Mouse (Mus musculus) heart, postnatal 0 days (tissue): ENCODE results near the gene Plpp4. TPM values are rescaled to one million over a fixed set of nuclear protein-coding genes. Genes with fewer than 3 reads are reported as not detected.

Source experiments
- ATAC-seq: fragments of 200-750 bp; cut with Nextera tagmentation; 2 replicates; pipeline ENCODE4 v1.8.0; 2017; ENCODE audit warnings: low read depth, moderate number of reproducible peaks, moderate library complexity; ENCODE audit not compliant: insufficient read depth
- DNase-seq: peaks from one replicate; pipeline ENCODE4 v3.0.0-alpha.2; 2016; ENCODE audit warnings: low spot score
- H3K27ac ChIP-seq: fragments of 300-500 bp; sonication (generic); 2 replicates; pipeline ENCODE4 v1.5.1; 2014; ENCODE audit warnings: low read depth, mild to moderate bottlenecking
- H3K27me3 ChIP-seq: fragments of 300-500 bp; sonication (generic); 2 replicates; pipeline ENCODE4 v1.6.1; 2014; ENCODE audit warnings: low read length, mixed read lengths; ENCODE audit not compliant: control insufficient read depth, insufficient read depth
- H3K36me3 ChIP-seq: fragments of 300-500 bp; sonication (generic); replicated peaks from 2 replicates; pipeline ENCODE4 v1.6.1; 2014; ENCODE audit warnings: low read length, mixed read lengths; ENCODE audit not compliant: control insufficient read depth, insufficient read depth
- H3K4me1 ChIP-seq: fragments of 300-500 bp; sonication (generic); 2 replicates; pipeline ENCODE4 v1.6.1; 2014; ENCODE audit warnings: antibody characterized with exemption; ENCODE audit not compliant: control insufficient read depth, insufficient read depth
- H3K4me2 ChIP-seq: fragments of 300-500 bp; sonication (generic); 2 replicates; pipeline ENCODE4 v1.6.1; 2014; ENCODE audit warnings: low read depth, mild to moderate bottlenecking, low read length, moderate library complexity
- H3K4me3 ChIP-seq: fragments of 300-500 bp; sonication (generic); 2 replicates; pipeline ENCODE4 v1.5.1; 2014; ENCODE audit warnings: low read depth, low read length
- H3K9ac ChIP-seq: fragments of 300-500 bp; sonication (generic); replicated peaks from 2 replicates; pipeline ENCODE4 v1.6.1; 2014; ENCODE audit warnings: low read depth, low read length, mixed read lengths
- H3K9me3 ChIP-seq: fragments of 300-500 bp; sonication (generic); replicated peaks from 2 replicates; pipeline ENCODE4 v1.6.1; 2016; ENCODE audit warnings: low read length; ENCODE audit not compliant: control insufficient read depth
- CTCF ChIP-seq: IDR thresholded peaks from 2 replicates; pipeline ENCODE4 v1.5.1; 2016; ENCODE audit warnings: antibody characterized with exemption, control low read depth, low read depth
- EP300 ChIP-seq: IDR thresholded peaks from 2 replicates; pipeline ENCODE4 v1.6.1; 2016; ENCODE audit warnings: antibody characterized with exemption, low read depth
- WGBS: fragments of 180-500 bp; shearing (Covaris S2); extraction: QIAGEN DNeasy Blood & Tissue Kit; methylation state at CpG from one replicate; pipeline ENCODE4 v1.1.7; 2014; 5-methylcytosine and 5-hydroxymethylcytosine counted together
- polyA plus RNA-seq: library from polyadenylated mRNA; unstranded; fragments of >200 nt; fragmentation: Nextera tagmentation; extraction: Ambion mirVana; gene quantifications from 2 replicates; pipeline ENCODE4 v1.2.1, GENCODE M21; 2015
- total RNA-seq: library from RNA; depleted of rRNA; stranded (reverse); fragments of >200 nt; gene quantifications from 2 replicates; pipeline ENCODE4 v1.2.3, GENCODE M21; 2014; ENCODE audit warnings: low replicate concordance

Plpp4 gene
- total and polyA plus RNA-seq, 2 experiments from 2014 or later, result not detected

DNA sequence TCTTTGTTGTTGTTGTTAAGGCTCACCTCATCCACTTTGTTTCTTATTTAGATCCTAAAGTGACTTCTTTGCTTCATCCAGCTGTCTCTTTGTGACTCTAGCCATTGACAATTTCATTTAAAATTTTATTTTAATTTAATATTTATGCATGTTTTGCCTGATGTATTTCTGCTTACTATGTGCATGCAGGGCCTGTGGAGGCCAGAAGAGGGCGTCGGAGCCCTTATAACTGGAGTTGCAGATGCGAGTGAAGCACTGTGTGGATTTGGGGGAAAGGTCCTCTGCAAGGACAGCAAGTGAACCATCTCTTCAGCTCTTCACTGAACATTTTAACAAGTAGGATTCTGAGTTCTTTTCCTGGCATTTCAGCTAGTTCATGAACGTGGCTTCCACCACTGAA lies 172.0 kb downstream of the Plpp4 start:
- Histone ChIP-seq H3K27me3 (no peaks in the 10 kb centered on the region), H3K4me3 (no peak overlapping the region), H3K9me3 (no peaks in the 10 kb centered on the region), H3K27ac (no peak overlapping the region), H3K4me2 (no peak overlapping the region), H3K36me3 (no peaks in the 10 kb centered on the region), H3K9ac (no peak overlapping the region), H3K4me1 (no peaks in the 10 kb centered on the region)
- DNase-seq (no peak), ATAC-seq (no peak)
- TF ChIP-seq CTCF (no peak), EP300 (no peak)
- WGBS, result 40% methylated on average over 4 of the region's 4 CpGs

DNA sequence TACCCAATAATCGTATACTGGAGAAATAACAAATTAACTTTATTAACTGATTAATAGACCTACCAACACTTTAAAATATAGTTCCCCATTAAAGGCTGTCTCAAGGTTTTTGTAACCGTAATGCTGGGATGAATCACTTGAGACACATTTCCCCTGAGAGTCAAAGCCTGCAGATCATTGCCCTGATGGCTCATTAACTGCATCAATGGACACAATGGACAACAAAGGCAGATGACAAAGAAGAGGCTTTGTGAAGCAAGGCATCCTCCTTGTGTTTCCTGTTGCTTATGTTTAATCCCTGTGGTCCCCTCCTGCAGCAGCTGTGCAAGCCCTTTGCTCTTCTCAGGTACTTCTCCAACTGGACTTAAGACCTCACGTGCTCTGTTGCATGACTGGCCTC lies 173.1 kb downstream of the Plpp4 start:
- H3K4me2 ChIP-seq, result no peak overlapping the region
- TF ChIP-seq CTCF (no peak), EP300 (no peak)
- H3K9me3 ChIP-seq, result no peaks in the 10 kb centered on the region
- DNase-seq (no peak), ATAC-seq (no peak)
- H3K36me3 ChIP-seq, result no peaks in the 10 kb centered on the region
- no peaks in the 10 kb centered on the region for H3K27me3 ChIP-seq
- 78% methylated on average over 3 of the region's 3 CpGs for WGBS
- no peak overlapping the region for H3K27ac ChIP-seq
- no peak overlapping the region for H3K4me3 ChIP-seq
- no peak overlapping the region for H3K9ac ChIP-seq
- H3K4me1 ChIP-seq, result no peaks in the 10 kb centered on the region
